Mouse (Mus musculus) midbrain, embryonic 16.5 days (tissue): ENCODE measurements around the gene Olfr70. TPM values are rescaled to one million over a fixed set of nuclear protein-coding genes. Genes with fewer than 3 reads are reported as not detected.

Experiments
- ATAC-seq: fragments of 200-750 bp; cut with Nextera tagmentation; 2 replicates; pipeline ENCODE4 v1.8.0; 2017; ENCODE audit warnings: moderate TSS enrichment
- H3K27ac ChIP-seq: fragments of 300-500 bp; sonication (generic); 2 replicates; pipeline ENCODE4 v1.5.1; 2014; ENCODE audit warnings: mild to moderate bottlenecking, low read length, mixed read lengths
- H3K27me3 ChIP-seq: fragments of 300-500 bp; sonication (generic); 2 replicates; pipeline ENCODE4 v1.6.1; 2014; ENCODE audit warnings: low read depth, low read length, mixed read lengths; ENCODE audit not compliant: control insufficient read depth, insufficient read depth
- H3K36me3 ChIP-seq: fragments of 300-500 bp; sonication (generic); 2 replicates; pipeline ENCODE4 v1.6.1; 2014; ENCODE audit warnings: mild to moderate bottlenecking, low read length, moderate library complexity, mixed read lengths; ENCODE audit not compliant: control insufficient read depth, insufficient read depth
- H3K4me1 ChIP-seq: fragments of 300-500 bp; sonication (generic); 2 replicates; pipeline ENCODE4 v1.6.1; 2014; ENCODE audit warnings: mild to moderate bottlenecking, low read length, mixed read lengths; ENCODE audit not compliant: control insufficient read depth, insufficient read depth
- H3K4me2 ChIP-seq: fragments of 300-500 bp; sonication (generic); 2 replicates; pipeline ENCODE4 v1.6.1; 2014; ENCODE audit warnings: mild to moderate bottlenecking, low read length, mixed read lengths
- H3K4me3 ChIP-seq: fragments of 300-500 bp; sonication (generic); 2 replicates; pipeline ENCODE4 v1.5.1; 2014; ENCODE audit warnings: low read depth, mild to moderate bottlenecking, low read length, moderate library complexity, mixed read lengths
- H3K9ac ChIP-seq: fragments of 300-500 bp; sonication (generic); 2 replicates; pipeline ENCODE4 v1.6.1; 2014; ENCODE audit warnings: low read depth, low read length, mixed read lengths
- H3K9me3 ChIP-seq: fragments of 300-500 bp; sonication (generic); replicated peaks from 2 replicates; pipeline ENCODE4 v1.6.1; 2014; ENCODE audit warnings: mild to moderate bottlenecking, low read length, mixed read lengths; ENCODE audit not compliant: control insufficient read depth, poor library complexity, severe bottlenecking
- WGBS: fragments of 180-500 bp; shearing (Covaris S2); extraction: QIAGEN DNeasy Blood & Tissue Kit; methylation state at CpG from one replicate; pipeline ENCODE4 v1.1.7; 2014; 5-methylcytosine and 5-hydroxymethylcytosine counted together
- polyA plus RNA-seq: library from polyadenylated mRNA; unstranded; fragments of >200 nt; fragmentation: Nextera tagmentation; extraction: Ambion mirVana; gene quantifications from 2 replicates; pipeline ENCODE4 v1.2.1, GENCODE M21; 2015

The Olfr70 gene
- polyA plus RNA-seq, 1 experiment from 2014 or later = not detected

DNA sequence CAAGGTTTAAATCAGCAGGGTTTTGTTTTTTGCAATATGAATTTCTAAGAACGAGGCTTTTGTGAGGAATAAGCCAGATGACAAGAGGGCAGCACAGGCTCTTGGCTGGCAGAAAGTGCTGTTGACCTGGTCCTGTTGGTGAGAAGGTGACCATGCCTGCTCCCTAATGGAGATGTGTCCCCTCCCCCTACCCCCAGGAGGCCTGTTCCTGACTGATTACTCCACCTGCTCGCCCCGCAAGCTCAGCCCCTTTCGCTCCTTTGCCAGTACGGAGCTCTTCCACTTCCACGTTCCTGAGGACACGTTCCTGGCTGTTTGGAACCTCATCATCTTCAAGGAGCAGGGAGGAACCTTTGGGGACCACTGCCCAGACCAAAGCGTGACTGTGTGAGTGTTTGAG lies 26.9 kb downstream of the Olfr70 start:
- WGBS = 80% methylated on average over 8 of the region's 8 CpGs
- Histone ChIP-seq H3K9me3 (no peaks in the 10 kb centered on the region), H3K9ac (no peak overlapping the region), H3K4me2 (no peak overlapping the region), H3K4me1 (peaks cover 34% of the 10 kb centered on the region), H3K27ac (no peak overlapping the region), H3K27me3 (no peaks in the 10 kb centered on the region), H3K36me3 (peaks cover 21% of the 10 kb centered on the region; the same call in 1 of the 2 replicates), H3K4me3 (no peak overlapping the region)
- no peak for ATAC-seq

DNA sequence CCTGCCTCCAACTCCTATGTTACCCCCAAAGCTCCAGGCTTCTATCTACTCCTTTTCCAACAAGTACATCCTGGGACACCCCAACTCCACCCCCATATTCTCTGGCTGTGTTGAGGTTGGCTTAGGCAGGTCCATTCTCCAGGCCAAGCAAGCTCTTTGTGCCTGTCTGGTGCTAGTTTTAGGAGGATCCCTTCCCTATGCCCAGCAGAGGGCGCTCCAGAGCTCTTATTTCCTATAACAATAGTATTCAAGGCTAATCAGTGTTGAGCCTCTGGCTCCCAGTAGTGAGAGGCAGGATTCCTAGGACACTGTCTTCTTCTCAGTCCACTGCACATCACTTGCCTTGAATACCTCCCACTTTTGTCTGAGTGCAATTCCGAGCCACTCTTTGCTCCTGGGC lies 28.5 kb downstream of the Olfr70 start:
- Histone ChIP-seq H3K4me3 (peak overlapping the region; percentile 11; the same call in 1 of the 2 replicates), H3K4me2 (peak overlapping the region; percentile 95), H3K4me1 (peaks cover 39% of the 10 kb centered on the region), H3K27me3 (no peaks in the 10 kb centered on the region), H3K9me3 (no peaks in the 10 kb centered on the region), H3K27ac (no peak overlapping the region), H3K36me3 (peaks cover 18% of the 10 kb centered on the region; the same call in 1 of the 2 replicates), H3K9ac (peak overlapping the region; percentile 36)
- 2% methylated on average over 2 of the region's 2 CpGs for WGBS
- ATAC-seq = no peak

DNA sequence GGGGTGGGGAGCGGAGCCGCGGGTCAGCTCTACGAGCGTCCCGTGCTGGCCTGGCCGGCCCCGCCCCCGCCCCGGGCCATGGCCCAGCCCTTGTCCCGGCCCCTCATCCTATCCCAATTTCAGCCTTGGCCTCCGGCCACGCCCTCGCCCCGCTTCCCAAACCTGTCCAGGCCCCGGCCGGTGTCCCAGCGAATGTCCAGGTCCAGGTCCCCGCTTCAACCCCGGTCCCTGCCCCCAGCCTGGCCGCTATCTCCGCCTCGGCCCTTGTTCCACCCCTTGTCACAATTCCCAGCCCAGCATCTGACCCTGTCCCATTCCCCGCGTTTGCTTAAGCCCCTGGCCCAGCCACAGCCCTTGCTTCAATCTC lies 31.2 kb downstream of the Olfr70 start:
- peak overlapping the region; percentile 73 for H3K27ac ChIP-seq
- H3K36me3 ChIP-seq = peaks cover 1% of the 10 kb centered on the region; the same call in 1 of the 2 replicates
- peak overlapping the region; percentile 98 for H3K9ac ChIP-seq
- H3K4me3 ChIP-seq = peak overlapping the region; percentile 92
- H3K27me3 ChIP-seq = peaks cover 3% of the 10 kb centered on the region; the same call in 1 of the 2 replicates
- WGBS = 2% methylated on average over 12 of the region's 25 CpGs
- ATAC-seq = peak; percentile 52
- H3K4me2 ChIP-seq = peak overlapping the region; percentile 95
- no peaks in the 10 kb centered on the region for H3K9me3 ChIP-seq
- peaks cover 39% of the 10 kb centered on the region for H3K4me1 ChIP-seq

DNA sequence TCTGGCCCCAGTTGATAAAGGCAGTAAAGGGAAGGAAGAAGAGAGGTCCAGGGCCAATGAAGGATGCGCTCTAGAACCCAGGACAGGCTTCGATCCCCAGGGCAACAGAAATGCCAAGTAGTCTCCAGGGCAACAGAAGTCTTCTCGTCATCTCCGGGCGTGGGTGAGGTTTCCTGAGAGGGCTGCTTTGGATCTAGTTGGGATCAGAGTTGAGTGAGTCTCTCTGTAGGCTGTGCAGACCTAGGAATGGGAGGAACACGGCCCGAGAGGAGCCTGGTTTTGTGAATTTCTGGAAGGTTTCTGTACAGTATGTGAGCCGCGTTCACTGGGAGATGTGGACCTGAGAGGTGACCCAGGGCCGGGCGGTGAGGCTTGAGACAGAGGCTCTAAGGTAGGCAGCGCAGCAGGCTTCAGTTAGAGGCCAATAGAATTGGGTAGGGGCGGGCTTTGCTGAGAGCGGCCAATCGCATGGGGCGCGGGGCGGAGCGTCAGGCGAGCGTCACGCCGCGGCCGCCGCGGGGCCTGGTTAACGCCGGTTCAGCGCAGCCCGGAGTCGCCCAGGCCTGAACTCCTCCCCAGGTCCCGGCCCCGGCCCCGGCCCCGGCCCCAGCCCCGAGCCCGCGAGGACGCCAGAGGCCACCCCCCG lies 31.7 kb downstream of the Olfr70 start, which contains the start of the genes Tmem8b and Fam221b:
Gene Tmem8b (plus strand): TSS at position 190 of the 646 bp plus-strand sequence.
Gene Fam221b (minus strand): TSS at position 364 of the 646 bp plus-strand sequence.
- Histone ChIP-seq H3K4me2 (peak within 1 kb of the TSS; percentile 95), H3K4me1 (peaks cover 39% of the 10 kb centered on the region), H3K9me3 (no peaks in the 10 kb centered on the region), H3K4me3 (peak within 1 kb of the TSS; percentile 92), H3K27me3 (peaks cover 3% of the 10 kb centered on the region; the same call in 1 of the 2 replicates), H3K9ac (peak within 1 kb of the TSS; percentile 98), H3K36me3 (no peaks in the 10 kb centered on the region), H3K27ac (peak within 1 kb of the TSS; percentile 73)
- WGBS = under 1% methylated on average over 31 of the region's 41 CpGs
- peak; percentile 94 for ATAC-seq

DNA sequence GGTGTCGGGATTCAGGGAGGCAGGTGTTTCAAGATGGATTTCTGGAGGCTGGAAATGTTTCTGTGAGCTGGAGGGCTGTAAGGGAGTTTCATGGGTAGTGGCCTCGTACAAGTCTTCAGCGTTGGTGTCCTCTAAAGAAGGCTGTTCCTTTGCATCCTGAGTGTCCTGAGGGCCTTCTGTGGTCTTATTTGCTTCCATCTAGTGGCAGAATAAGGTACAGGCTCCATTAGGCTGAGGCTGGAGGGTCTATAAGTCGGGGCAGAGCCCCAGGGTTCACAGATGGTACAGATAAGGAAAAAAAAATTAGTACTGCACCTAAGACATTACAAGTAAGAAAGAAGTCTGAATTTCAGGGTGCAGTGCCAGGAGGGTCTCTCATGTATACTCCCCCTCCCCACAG lies 34.2 kb downstream of the Olfr70 start:
- Histone ChIP-seq H3K9ac (no peak overlapping the region), H3K4me2 (no peak overlapping the region), H3K27ac (no peak overlapping the region), H3K27me3 (peaks cover 21% of the 10 kb centered on the region), H3K9me3 (no peaks in the 10 kb centered on the region), H3K4me1 (peaks cover 23% of the 10 kb centered on the region), H3K36me3 (no peaks in the 10 kb centered on the region), H3K4me3 (no peak overlapping the region)
- WGBS = 24% methylated on average over 4 of the region's 4 CpGs
- no peak for ATAC-seq

DNA sequence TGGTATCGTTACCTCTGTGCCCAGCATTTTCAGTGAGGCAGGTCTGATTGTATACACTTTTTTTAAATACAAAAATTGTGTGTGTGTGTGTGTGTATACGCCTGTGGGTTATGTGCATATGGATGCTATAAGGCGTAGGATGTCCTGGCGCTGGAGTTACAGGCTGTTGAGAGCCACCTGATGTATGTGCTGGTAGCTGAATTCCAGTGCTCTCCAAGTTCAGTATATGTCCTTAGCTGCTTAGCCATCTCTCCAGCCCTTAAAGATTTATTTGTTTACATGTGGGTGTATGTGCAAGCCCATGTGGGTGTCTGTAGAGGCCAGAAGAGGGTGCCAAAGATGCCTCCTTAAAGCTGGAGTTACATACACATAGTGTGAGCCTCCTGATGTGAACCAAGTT lies 43.5 kb downstream of the Olfr70 start:
- Histone ChIP-seq H3K4me1 (peaks cover 5% of the 10 kb centered on the region; the same call in 1 of the 2 replicates), H3K9ac (no peak overlapping the region), H3K36me3 (no peaks in the 10 kb centered on the region), H3K4me3 (peak overlapping the region; percentile 86), H3K9me3 (no peaks in the 10 kb centered on the region), H3K27me3 (peaks cover 5% of the 10 kb centered on the region; the same call in 1 of the 2 replicates), H3K27ac (no peak overlapping the region), H3K4me2 (peak overlapping the region; percentile 45)
- no peak for ATAC-seq
- 58% methylated on average over 4 of the region's 4 CpGs for WGBS

DNA sequence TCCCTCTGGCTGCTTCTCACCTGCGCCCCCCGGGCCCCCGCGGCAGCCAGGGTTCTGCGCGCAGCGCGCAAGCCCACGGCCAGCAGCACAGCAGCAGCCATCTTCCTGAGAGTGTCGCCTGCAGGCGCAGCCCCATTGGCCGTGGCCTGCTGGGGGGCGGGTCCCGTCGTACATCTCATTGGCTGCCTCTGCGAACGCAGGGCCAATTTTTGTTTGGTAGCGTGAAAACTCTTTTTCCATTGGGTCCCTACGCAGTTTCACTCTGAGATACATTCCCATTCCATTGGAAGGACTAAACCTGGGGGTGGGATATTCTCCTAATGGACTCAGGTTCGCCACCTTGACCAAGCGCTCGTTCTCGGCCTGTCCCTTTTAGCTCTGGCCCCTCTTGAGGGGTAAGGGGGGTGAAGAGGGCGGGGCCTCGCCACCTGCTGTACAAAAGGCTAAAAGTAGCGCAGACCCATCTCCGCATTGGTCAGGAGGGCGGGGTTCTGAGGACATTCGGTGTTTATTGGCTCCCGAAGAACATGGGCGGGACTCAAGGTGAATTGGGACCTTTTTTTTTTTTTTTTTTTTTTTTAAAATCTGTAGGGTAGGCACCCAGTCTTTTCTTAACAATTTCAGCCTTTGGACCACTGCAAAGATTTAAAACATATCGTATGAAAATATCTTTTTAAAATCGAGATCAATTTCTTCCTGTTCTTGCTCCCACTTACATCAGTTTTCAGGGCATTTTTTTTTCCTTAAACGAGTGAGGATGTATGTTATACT lies 44.1 kb downstream of the Olfr70 start, which contains the start of gene Hint2:
Gene Hint2 (minus strand): TSS at position 128 of the 771 bp plus-strand sequence.
- WGBS = 1% methylated on average over 34 of the region's 34 CpGs
- Histone ChIP-seq H3K9ac (peak within 1 kb of the TSS; percentile 92), H3K27ac (peak within 1 kb of the TSS; percentile 95), H3K9me3 (no peaks in the 10 kb centered on the region), H3K4me1 (peaks cover 5% of the 10 kb centered on the region; the same call in 1 of the 2 replicates), H3K4me2 (peak within 1 kb of the TSS; percentile 60), H3K27me3 (no peaks in the 10 kb centered on the region; the same call in 1 of the 2 replicates), H3K4me3 (peak within 1 kb of the TSS; percentile 86), H3K36me3 (no peaks in the 10 kb centered on the region)
- peak; percentile 98 for ATAC-seq

DNA sequence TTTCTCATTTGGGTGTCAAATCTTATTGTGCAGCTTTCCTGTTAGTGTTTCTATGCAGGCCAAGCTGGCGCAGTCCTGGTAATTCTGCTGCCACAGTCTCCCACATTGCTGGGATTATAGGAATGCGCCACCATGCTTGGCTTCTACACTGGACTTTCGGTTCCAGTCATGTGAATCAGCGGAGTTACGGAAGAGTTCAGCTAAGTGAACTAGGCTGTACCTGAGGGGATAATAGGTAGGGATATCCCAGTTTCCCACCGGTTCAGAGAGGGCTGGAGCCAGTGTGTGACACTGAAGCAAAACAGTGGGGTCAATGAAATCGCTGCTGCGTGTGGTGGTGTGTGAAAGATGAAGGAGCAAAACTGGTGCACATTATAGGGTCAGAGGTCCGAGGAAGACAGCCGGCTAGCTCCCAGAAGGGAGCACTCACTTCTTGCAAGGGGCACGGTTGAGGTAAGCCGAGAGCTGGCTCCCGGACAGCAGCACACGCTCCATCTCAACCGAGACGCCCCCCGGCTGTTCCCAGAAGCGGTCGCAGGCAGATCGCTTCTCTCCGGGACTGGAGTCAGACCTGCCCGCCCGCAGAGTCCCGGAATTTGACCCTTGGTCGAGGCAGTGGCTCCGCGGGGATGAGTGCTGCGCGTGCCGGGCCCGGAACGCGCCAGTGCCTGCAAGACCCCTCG lies 44.8 kb downstream of the Olfr70 start:
- no peaks in the 10 kb centered on the region for H3K36me3 ChIP-seq
- peak overlapping the region; percentile 60 for H3K4me2 ChIP-seq
- no peak; the same call in 1 of the 2 replicates for ATAC-seq
- H3K4me3 ChIP-seq = peak overlapping the region; percentile 86
- WGBS = 5% methylated on average over 33 of the region's 34 CpGs
- no peaks in the 10 kb centered on the region for H3K9me3 ChIP-seq
- H3K4me1 ChIP-seq = peaks cover 5% of the 10 kb centered on the region; the same call in 1 of the 2 replicates
- H3K9ac ChIP-seq = peak overlapping the region; percentile 92
- H3K27ac ChIP-seq = peak overlapping the region; percentile 95
- H3K27me3 ChIP-seq = no peaks in the 10 kb centered on the region
